20 mouse cellular contexts compared by ENCODE assay signal in genomic region chr13:54155822-54156221, GRCm38 (mm10). TPM values are rescaled to one million over a fixed set of nuclear protein-coding genes. Genes with fewer than 3 reads are reported as not detected.
"Had no signal": no experiment of that assay in that cellular context is flagged by ENCODE, and none has a peak within 500 bp of the region (broad histone marks: within the 10 kb centered on the region; RNA-seq: fewer than 3 reads in every experiment).

No protein-coding gene starts in this region.

- H3K4me3 ChIP-seq: midbrain, embryonic 10.5 days; midbrain, embryonic 12.5 days; myocyte; neural tube, embryonic 13.5 days; neural tube, embryonic 15.5 days; stomach, embryonic 15.5 days had no signal

- DNase-seq: lung, adult 18-20 months; lung, embryonic 14.5 days; lung, postnatal 10 days; lung, postnatal 4 days; midbrain, embryonic 14.5 days; retina, postnatal 1 day; right cerebral cortex, adult 18-20 months; right cerebral cortex, postnatal 25 days; right cerebral cortex, postnatal 4 days; thymus, adult 18-20 months; thymus, postnatal 14 days; thymus, postnatal 36 days had no signal

- H3K27ac ChIP-seq: midbrain, embryonic 10.5 days; midbrain, embryonic 12.5 days; neural tube, embryonic 13.5 days; neural tube, embryonic 15.5 days; stomach, embryonic 15.5 days had no signal

- ATAC-seq: midbrain, embryonic 16.5 days had no signal

RNA-seq across cellular contexts. Expression of gene Hrh2, which starts 36.1 kb away (rescaled TPM):
- polyA plus RNA-seq: lung, embryonic 14.5 days; myocyte; neural tube, embryonic 11.5 days had no signal
